Mouse (Mus musculus) lung, adult 2 months (tissue): ENCODE results near the gene Spc24.
"Not testable (repeated sequence)": the region's sequence is repeated elsewhere in the genome, so short reads cannot be mapped to it uniquely, and the experiment has no call there.

Experiments used
- CTCF ChIP-seq: fragments of 200-500 bp; IDR thresholded peaks from 2 replicates; pipeline ENCODE4 v1.5.1; 2011; ENCODE audit warnings: mild to moderate bottlenecking, low read length, control low read depth; ENCODE audit not compliant: insufficient read depth
- POLR2A ChIP-seq: fragments of 200-500 bp; IDR thresholded peaks from 2 replicates; pipeline ENCODE4 v1.6.1; 2011; ENCODE audit warnings: low read depth, mild to moderate bottlenecking, control low read depth, low read length, borderline replicate concordance; ENCODE audit errors: extremely low read depth

DNA sequence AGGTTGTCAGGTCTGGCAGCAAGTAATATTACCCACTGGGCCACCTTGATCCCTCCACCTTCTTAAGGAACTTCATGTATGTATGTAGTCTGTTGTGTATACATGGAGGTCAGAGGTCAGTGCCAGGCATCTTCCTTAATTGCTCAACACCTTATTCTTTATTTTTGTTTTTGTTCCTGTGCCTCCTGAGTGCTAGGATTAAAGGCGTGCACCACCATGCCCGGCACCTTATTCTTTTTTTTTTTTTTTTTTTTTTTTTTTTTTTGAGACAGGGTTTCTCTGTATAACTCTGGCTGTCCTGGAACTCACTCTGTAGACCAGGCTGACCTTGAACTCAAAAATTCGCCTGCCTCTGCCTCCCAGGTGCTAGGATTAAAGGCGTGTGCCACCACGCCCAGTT is 13.3 kb upstream of the Spc24 start:
- not testable (repeated sequence) for TF ChIP-seq CTCF, POLR2A
